Mouse (Mus musculus) right cerebral cortex, postnatal 14 days (tissue): Measurements from ENCODE around the gene Ripor2.

ENCODE experiments used
- DNase-seq: peaks from one replicate; pipeline ENCODE4 v3.0.0; 2022

Gene Ripor2

DNA sequence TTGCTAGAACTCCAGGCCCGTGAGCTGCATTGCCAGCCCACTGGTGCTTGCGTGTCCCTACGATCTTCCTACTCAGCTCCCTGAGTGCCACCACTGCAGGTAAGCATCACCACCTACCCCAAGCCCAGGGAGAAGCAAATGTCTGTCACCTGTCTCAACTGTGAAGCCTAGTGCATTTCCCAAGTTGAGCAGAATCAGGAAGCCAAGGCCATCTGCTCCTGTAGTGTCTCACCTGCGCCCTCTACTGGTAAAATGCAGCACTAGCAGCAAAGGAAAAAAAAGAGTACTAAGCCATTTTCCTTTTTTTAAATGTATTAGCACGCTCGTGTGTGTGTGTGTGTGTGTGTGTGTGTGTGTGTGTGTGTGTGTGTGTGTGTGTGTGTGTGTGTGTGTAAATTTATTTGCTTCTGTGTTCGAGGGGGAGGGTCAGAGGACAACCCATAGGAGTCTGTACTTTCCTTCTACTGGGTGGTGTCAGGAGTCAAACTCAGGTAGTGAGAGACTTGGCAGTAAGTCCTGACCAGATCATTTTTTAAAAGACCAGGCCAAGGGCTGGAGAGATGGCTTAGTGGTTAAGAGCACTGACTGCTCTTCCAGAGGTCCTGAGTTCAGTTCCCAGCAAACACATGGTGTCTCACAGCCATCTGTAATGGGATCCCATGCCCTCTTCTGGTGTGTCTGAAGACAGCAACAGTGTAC lies 194.3 kb downstream of the Ripor2 start:
- DNase-seq, result peak; percentile 38

DNA sequence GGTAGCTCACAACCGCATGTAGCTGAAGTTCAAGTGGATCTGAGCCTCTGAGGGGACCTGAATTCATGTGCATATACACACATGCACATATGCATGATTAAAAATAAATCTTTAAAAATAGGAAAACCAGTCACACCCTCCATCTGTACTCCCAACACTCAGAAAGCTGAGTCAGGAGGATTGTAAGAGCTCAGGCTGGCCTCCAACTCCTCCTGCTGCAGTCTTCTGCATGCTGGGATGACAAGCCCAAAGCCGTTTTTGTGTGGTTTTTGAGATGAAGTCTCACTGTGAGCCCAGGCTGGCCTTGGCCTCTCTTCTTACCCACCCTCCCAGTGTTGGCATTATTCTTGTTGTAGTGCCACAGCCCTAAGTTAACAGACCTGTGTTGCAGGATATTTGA lies 196.0 kb downstream of the Ripor2 start:
- no peak for DNase-seq

DNA sequence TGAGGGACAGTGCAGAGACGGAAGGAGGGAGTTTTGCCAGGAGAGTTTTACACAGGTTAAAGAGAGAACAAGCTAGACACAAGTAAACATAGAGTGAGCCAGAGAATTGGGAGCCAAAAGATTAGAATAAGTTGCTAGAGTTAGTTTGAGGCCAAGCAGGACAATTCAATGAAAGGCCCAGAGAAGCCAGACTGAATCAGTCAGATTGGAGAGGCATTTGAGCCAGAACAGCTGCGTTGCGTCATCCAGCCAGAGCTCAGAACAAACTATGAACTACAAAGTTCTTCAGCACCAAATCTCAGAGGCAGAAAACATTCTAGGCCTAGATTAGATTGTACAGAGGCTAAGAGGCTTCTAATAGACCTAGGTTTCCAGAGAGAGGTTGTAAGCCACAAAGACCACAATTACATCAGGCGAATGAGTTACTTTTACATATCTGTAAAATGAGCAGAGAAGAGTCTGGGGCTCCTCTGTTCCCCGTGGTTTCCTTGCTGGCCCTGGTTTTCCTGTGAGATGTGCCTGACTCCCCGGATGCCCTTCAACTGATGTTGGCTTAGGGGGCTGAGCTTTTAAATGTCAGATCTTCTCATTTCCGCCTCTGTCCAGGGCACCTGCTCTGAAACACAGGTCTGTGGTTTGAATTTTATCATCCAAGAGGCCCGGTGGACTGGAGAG lies 196.9 kb downstream of the Ripor2 start:
- DNase-seq, result no peak

DNA sequence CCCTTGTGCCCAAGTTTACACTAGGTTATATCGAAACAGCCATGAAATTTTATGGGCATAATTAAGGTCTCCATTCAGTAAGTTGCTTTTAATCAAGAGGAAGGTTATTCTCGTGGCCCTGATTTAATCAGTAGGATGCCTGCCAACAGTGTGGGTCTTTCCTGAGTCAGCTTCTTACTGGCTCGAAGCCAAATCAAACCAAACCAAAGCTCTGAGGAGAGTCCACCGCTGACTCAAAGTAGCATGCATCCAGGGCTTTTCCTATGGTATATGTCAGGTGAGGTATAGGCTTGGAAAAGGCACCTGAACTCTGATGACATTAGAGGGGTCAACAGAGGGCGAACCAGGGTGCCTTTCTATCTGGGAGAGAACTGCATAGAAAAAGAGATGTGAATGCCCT lies 199.9 kb downstream of the Ripor2 start:
- DNase-seq, result no peak
